Mouse (Mus musculus) liver, embryonic 14.5 days (tissue): ENCODE measurements around the gene Cst9. TPM values are rescaled to one million over a fixed set of nuclear protein-coding genes. Genes with fewer than 3 reads are reported as not detected.

Source experiments
- ATAC-seq: fragments of 200-750 bp; cut with Nextera tagmentation; 2 replicates; pipeline ENCODE4 v1.8.0; 2017; ENCODE audit warnings: moderate number of reproducible peaks, mild to moderate bottlenecking, moderate library complexity; ENCODE audit not compliant: insufficient read depth
- DNase-seq, 3 experiments: peaks; one replicate each; pipeline ENCODE4 v3.0.0-alpha.2; 2012 to 2013; ENCODE audit warnings: low read depth in 3 of 3, low spot score in 3 of 3
- H3K27ac ChIP-seq: fragments of 300-500 bp; sonication (generic); 2 replicates; pipeline ENCODE4 v1.5.1; 2014; ENCODE audit warnings: moderate library complexity, mild to moderate bottlenecking, control low read depth, inconsistent platforms
- H3K27me3 ChIP-seq: fragments of 300-500 bp; sonication (generic); 2 replicates; pipeline ENCODE4 v1.6.1; 2014; ENCODE audit warnings: mild to moderate bottlenecking, low read length, moderate library complexity; ENCODE audit not compliant: control insufficient read depth, insufficient read depth
- H3K36me3 ChIP-seq: fragments of 300-500 bp; sonication (generic); replicated peaks from 2 replicates; pipeline ENCODE4 v1.6.1; 2014; ENCODE audit warnings: low read depth; ENCODE audit not compliant: control insufficient read depth, insufficient read depth
- H3K4me1 ChIP-seq, 2 experiments: fragments of 200-500 bp in 1 of 2; fragments of 300-500 bp in 1 of 2; sonication (generic) in 1 of 2; replicated peaks; 2 replicates each; pipeline ENCODE4 v1.6.1; 2012 to 2014; ENCODE audit warnings: antibody characterized with exemption in 1 of 2, inconsistent platforms in 1 of 2, low read length in 1 of 2; ENCODE audit not compliant: control insufficient read depth in 2 of 2, insufficient read depth in 2 of 2
- H3K4me2 ChIP-seq: fragments of 300-500 bp; sonication (generic); 2 replicates; pipeline ENCODE4 v1.6.1; 2014; ENCODE audit warnings: low read depth, mild to moderate bottlenecking, control low read depth, moderate library complexity
- H3K4me3 ChIP-seq, 2 experiments: fragments of 200-500 bp in 1 of 2; fragments of 300-500 bp in 1 of 2; sonication (generic) in 1 of 2; 2 replicates each; pipeline ENCODE4 v1.5.1; 2012 to 2014; ENCODE audit warnings: low read depth in 2 of 2, low read length in 2 of 2, mild to moderate bottlenecking in 2 of 2, control low read depth in 1 of 2, inconsistent platforms in 1 of 2, moderate library complexity in 1 of 2; ENCODE audit not compliant: insufficient read depth in 1 of 2
- H3K9ac ChIP-seq: fragments of 300-500 bp; sonication (generic); replicated peaks from 2 replicates; pipeline ENCODE4 v1.6.1; 2014; ENCODE audit warnings: mild to moderate bottlenecking, control low read depth, moderate library complexity
- H3K9me3 ChIP-seq: fragments of 300-500 bp; sonication (generic); 2 replicates; pipeline ENCODE4 v1.6.1; 2016; ENCODE audit warnings: low read length, mixed read lengths; ENCODE audit not compliant: control insufficient read depth
- CTCF ChIP-seq: IDR thresholded peaks from 2 replicates; pipeline ENCODE4 v1.5.1; 2016; ENCODE audit warnings: antibody characterized with exemption, low read depth, control low read depth
- EP300 ChIP-seq: IDR thresholded peaks from 2 replicates; pipeline ENCODE4 v1.6.1; 2016; ENCODE audit warnings: antibody characterized with exemption, low read depth
- WGBS: fragments of 180-500 bp; shearing (Covaris S2); extraction: QIAGEN DNeasy Blood & Tissue Kit; methylation state at CpG from one replicate; pipeline ENCODE4 v1.1.7; 2014; ENCODE audit not compliant: insufficient replicate concordance; 5-methylcytosine and 5-hydroxymethylcytosine counted together
- polyA plus RNA-seq, 2 experiments: library from polyadenylated mRNA; depleted of rRNA in 1 of 2; stranded (reverse) in 1 of 2; unstranded in 1 of 2; fragments of >200 nt; fragmentation: Nextera tagmentation in 1 of 2; extraction: Ambion mirVana in 1 of 2; gene quantifications; 2 replicates each; pipeline versions ENCODE4 v1.2.1 to v1.2.3; 2012 to 2014

Cst9 gene
- polyA plus RNA-seq, 2 experiments: 0.09 to 0.39 TPM

DNA sequence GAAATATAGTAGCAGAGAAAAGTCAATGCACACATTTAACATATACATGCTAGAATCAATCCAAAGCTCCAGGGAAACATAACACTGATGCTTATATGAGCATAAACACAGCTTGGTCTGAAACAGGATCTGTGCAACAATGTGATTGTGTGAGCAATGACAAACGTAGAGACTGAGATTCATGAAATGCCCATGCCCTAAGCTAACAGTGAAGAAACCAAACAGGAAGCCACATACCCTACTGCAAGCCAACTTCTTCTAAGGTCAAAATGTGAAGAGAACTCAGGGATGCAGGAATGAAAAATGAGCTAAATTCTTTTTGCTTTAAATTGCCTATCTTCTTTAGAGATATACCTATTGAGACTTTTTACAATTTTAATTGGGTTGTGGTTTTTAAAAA, 34.0 kb downstream of the Cst9 start:
- peaks cover 0 to 5% of the 10 kb centered on the region in 2 experiments; a peak in 3 of 4 replicates for H3K4me1 ChIP-seq
- TF ChIP-seq CTCF (no peak), EP300 (no peak)
- no peak overlapping the region for H3K4me2 ChIP-seq
- ATAC-seq (no peak), DNase-seq (no peak)
- no peaks in the 10 kb centered on the region for H3K27me3 ChIP-seq
- no peak overlapping the region for H3K4me3 ChIP-seq
- H3K9me3 ChIP-seq: no peaks in the 10 kb centered on the region
- no peak overlapping the region for H3K27ac ChIP-seq
- no peak overlapping the region for H3K9ac ChIP-seq
- 35% methylated on average over 1 of the region's 1 CpGs for WGBS
- H3K36me3 ChIP-seq: no peaks in the 10 kb centered on the region

DNA sequence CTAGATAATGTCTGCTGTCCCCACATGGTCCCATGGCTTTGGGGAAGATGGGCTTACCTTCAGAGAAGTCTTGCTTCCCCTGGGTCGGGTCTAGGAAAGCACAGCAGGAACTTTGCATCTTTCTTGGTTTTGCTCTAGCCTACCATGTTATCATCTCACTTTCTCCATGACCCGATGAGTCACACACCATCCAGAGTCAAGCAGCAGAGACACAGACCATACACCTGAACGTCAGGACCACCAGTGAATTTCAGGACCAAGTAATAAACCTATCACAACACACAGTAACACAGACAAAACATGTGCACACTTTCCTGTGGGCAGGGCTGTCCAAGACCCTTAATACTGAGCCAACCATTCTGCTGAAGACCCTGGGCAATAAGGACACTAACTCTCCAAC, 35.6 kb downstream of the Cst9 start:
- DNase-seq (no peak), ATAC-seq (no peak)
- no peak overlapping the region for H3K4me2 ChIP-seq
- no peak overlapping the region for H3K27ac ChIP-seq
- no peaks in the 10 kb centered on the region for H3K27me3 ChIP-seq
- H3K4me1 ChIP-seq: peaks cover 6 to 12% of the 10 kb centered on the region in 2 experiments; a peak in 3 of 4 replicates
- no peak overlapping the region for H3K4me3 ChIP-seq
- H3K9me3 ChIP-seq: no peaks in the 10 kb centered on the region
- no peak overlapping the region for H3K9ac ChIP-seq
- WGBS: 61% methylated on average over 3 of the region's 3 CpGs
- no peaks in the 10 kb centered on the region for H3K36me3 ChIP-seq
- TF ChIP-seq EP300 (no peak), CTCF (no peak)

GRCm38 (mm10) chr2:148872860-148873259, 37.9 kb downstream of the Cst9 start:
- DNase-seq (no peak), ATAC-seq (no peak)
- Histone ChIP-seq H3K9ac (no peak overlapping the region), H3K9me3 (no peaks in the 10 kb centered on the region), H3K4me2 (no peak overlapping the region; the same call in 1 of the 2 replicates), H3K36me3 (no peaks in the 10 kb centered on the region), H3K27me3 (no peaks in the 10 kb centered on the region), H3K27ac (no peak overlapping the region), H3K4me3 (no peak overlapping the region), H3K4me1 (peaks cover 6 to 15% of the 10 kb centered on the region in 2 experiments; a peak in 3 of 4 replicates)
- 76% methylated on average over 4 of the region's 4 CpGs for WGBS
- no peak for TF ChIP-seq CTCF
- TF ChIP-seq EP300: no peak

- Histone ChIP-seq H3K27ac (no peak overlapping the region), H3K9me3 (no peaks in the 10 kb centered on the region), H3K36me3 (no peaks in the 10 kb centered on the region), H3K4me3 (peak overlapping the region; percentile 61 to 67), H3K27me3 (no peaks in the 10 kb centered on the region), H3K4me1 (peaks cover 6 to 17% of the 10 kb centered on the region in 2 experiments; a peak in 3 of 4 replicates), H3K9ac (peak overlapping the region; percentile 60), H3K4me2 (peak overlapping the region; percentile 65)
- DNase-seq (no peak), ATAC-seq (no peak)
- no peak for TF ChIP-seq EP300
- TF ChIP-seq CTCF: no peak
- WGBS: 22% methylated on average over 3 of the region's 3 CpGs
Observed at GRCm38 (mm10) chr2:148874224-148874616, 39.3 kb downstream of the Cst9 start.

- no peaks in the 10 kb centered on the region; the same call in 1 of the 2 replicates for H3K27me3 ChIP-seq
- no peaks in the 10 kb centered on the region for H3K9me3 ChIP-seq
- under 1% methylated on average over 34 of the region's 34 CpGs for WGBS
- peak overlapping the region; percentile 60 for H3K9ac ChIP-seq
- H3K4me1 ChIP-seq: peaks cover 6 to 19% of the 10 kb centered on the region in 2 experiments; a peak in 3 of 4 replicates
- ATAC-seq (peak; percentile 78), DNase-seq (peak in 1 of 3 experiments; percentile 9)
- no peaks in the 10 kb centered on the region for H3K36me3 ChIP-seq
- TF ChIP-seq CTCF (no peak), EP300 (no peak)
- peak overlapping the region; percentile 61 to 67 for H3K4me3 ChIP-seq
- no peak overlapping the region for H3K27ac ChIP-seq
- peak overlapping the region; percentile 65 for H3K4me2 ChIP-seq
Observed at GRCm38 (mm10) chr2:148874617-148875334, 39.8 kb downstream of the Cst9 start.
